Mouse (Mus musculus) lung, postnatal 0 days (tissue): ENCODE results near the gene Clasp2.

Source experiments
- CTCF ChIP-seq: IDR thresholded peaks from 2 replicates; pipeline ENCODE4 v1.5.1; 2016; ENCODE audit warnings: antibody characterized with exemption, mild to moderate bottlenecking
- EP300 ChIP-seq: IDR thresholded peaks from 2 replicates; pipeline ENCODE4 v1.6.1; 2016; ENCODE audit warnings: antibody characterized with exemption, mild to moderate bottlenecking, control low read depth

DNA sequence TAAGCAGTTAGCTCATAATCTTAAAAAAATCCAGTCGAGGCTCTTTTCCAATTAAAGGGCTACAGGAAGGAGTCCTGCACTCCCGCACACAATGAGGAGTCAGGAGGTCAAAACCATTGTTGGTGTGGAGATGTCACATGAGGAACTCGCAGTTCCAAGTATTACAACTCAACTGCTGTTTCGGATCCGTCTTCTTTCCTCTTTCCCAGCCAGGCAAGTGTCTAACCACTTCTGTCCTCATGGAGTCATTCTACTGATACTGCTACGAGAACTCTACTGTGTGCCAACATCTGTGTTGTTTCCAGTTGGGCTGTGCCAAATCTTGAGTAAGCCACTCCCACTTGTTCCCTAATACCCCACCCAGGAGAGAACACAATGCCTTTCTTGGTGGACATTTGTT lies 2.3 kb upstream of the Clasp2 start:
- no peak for TF ChIP-seq CTCF
- TF ChIP-seq EP300 = no peak; the same call in 1 of the 2 replicates
